Comparison of ENCODE assay signal across 15 mouse cellular contexts in the genomic region with DNA sequence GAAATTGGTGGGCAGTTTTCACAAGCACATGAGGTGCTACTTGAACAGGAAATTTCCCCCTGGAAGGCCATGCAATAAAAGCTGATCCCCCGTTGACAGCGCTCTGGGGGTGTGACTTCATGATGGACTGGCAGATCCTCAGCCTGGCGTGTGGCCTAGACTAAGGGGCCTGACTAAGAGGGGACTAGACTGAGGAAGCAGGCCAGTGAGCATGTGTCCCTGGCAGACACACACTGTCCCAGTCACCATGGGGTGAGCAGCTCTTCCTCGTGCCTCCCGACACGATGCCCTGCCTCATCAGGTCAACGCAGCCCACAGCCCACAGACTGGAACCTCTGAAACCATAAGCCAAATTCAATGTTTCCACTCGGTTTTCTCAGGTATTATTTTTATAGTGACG. TPM values are rescaled to one million over a fixed set of nuclear protein-coding genes. Genes with fewer than 3 reads are reported as not detected.
DNase-seq lines count a peak whose midpoint lies in the region; ATAC-seq and TF ChIP-seq lines count a peak whose summit lies in the region.
"Had no signal": no experiment of that assay in that cellular context is flagged by ENCODE, and none has a peak within 500 bp of the region (broad histone marks: within the 10 kb centered on the region; RNA-seq: fewer than 3 reads in every experiment).

No protein-coding gene starts in this region.

- no peak overlapping the region for H3K4me3 ChIP-seq in embryonic facial prominence, embryonic 14.5 days (ENCODE audit: low read depth, low read length)
- H3K4me3 ChIP-seq in embryonic facial prominence, embryonic 10.5 days: no peak overlapping the region
- no peak overlapping the region for H3K4me3 ChIP-seq in hindbrain, postnatal 0 days (ENCODE audit: low read length)
- H3K4me3 ChIP-seq in hindbrain, embryonic 14.5 days (replicated peaks; ENCODE audit: low read length): no peak overlapping the region
- H3K4me3 ChIP-seq: forebrain, embryonic 10.5 days had no signal

- ATAC-seq in embryonic facial prominence, embryonic 14.5 days (ENCODE audit: low read depth): no peak
- ATAC-seq in hindbrain, postnatal 0 days: peak; percentile 55; the same call in 1 of the 2 replicates
- ATAC-seq in hindbrain, embryonic 14.5 days (ENCODE audit: low FRiP score): no peak
- ATAC-seq: inflammation-experienced regulatory T-cells, adult 6 months; liver, postnatal 0 days had no signal

- no peak overlapping the region for H3K9ac ChIP-seq in embryonic facial prominence, embryonic 14.5 days (ENCODE audit: low read depth, low read length)
- H3K9ac ChIP-seq in hindbrain, postnatal 0 days (replicated peaks; ENCODE audit: low read length): no peak overlapping the region
- no peak overlapping the region for H3K9ac ChIP-seq in hindbrain, embryonic 14.5 days
- H3K9ac ChIP-seq: liver, postnatal 0 days had no signal

- no peak for TF ChIP-seq CTCF in hindbrain, postnatal 0 days (IDR thresholded peaks at IDR 0.05; ENCODE audit: low read depth)

- H3K9me3 ChIP-seq in embryonic facial prominence, embryonic 14.5 days (ENCODE audit: control insufficient read depth, low read length): no peaks in the 10 kb centered on the region
- H3K9me3 ChIP-seq in embryonic facial prominence, embryonic 10.5 days: no peaks in the 10 kb centered on the region
- H3K9me3 ChIP-seq in hindbrain, postnatal 0 days (ENCODE audit: low read length): no peaks in the 10 kb centered on the region
- no peaks in the 10 kb centered on the region for H3K9me3 ChIP-seq in hindbrain, embryonic 14.5 days (ENCODE audit: control insufficient read depth, low read length)
- H3K9me3 ChIP-seq: forebrain, embryonic 10.5 days had no signal

- WGBS in embryonic facial prominence, embryonic 14.5 days: 68% methylated on average over 9 of the region's 9 CpGs
- WGBS in embryonic facial prominence, embryonic 10.5 days: 82% methylated on average over 9 of the region's 9 CpGs
- 50% methylated on average over 9 of the region's 9 CpGs for WGBS in hindbrain, postnatal 0 days
- WGBS in hindbrain, embryonic 14.5 days: 73% methylated on average over 9 of the region's 9 CpGs

- 0 out of 2 replicates have a peak overlapping the region, but pooled peaks have one; percentile 18 for H3K27ac ChIP-seq in embryonic facial prominence, embryonic 14.5 days (replicated peaks; ENCODE audit: low read depth, low read length)
- H3K27ac ChIP-seq in embryonic facial prominence, embryonic 10.5 days (replicated peaks): no peak overlapping the region
- no peak overlapping the region for H3K27ac ChIP-seq in hindbrain, postnatal 0 days
- no peak overlapping the region for H3K27ac ChIP-seq in hindbrain, embryonic 14.5 days
- H3K27ac ChIP-seq: forebrain, embryonic 10.5 days had no signal

- no peak for DNase-seq in embryonic facial prominence, embryonic 14.5 days (ENCODE audit: low spot score)
- DNase-seq in embryonic facial prominence, embryonic 10.5 days (ENCODE audit: low spot score): no peak
- DNase-seq in hindbrain, postnatal 0 days (ENCODE audit: low spot score): peak; percentile 51
- DNase-seq in hindbrain, embryonic 14.5 days (ENCODE audit: low spot score): no peak
- DNase-seq in NIH3T3 (ENCODE audit: low read depth) (peak; percentile 36), MN1 (ENCODE audit: low spot score) (no peak)
- peak; percentile 38 to 42 for DNase-seq in cerebellum, postnatal 36 days
- DNase-seq in kidney, postnatal 4 days: no peak
- DNase-seq: adrenal gland, postnatal 10 days; gastrocnemius, postnatal 36 days; kidney, postnatal 14 days; liver, postnatal 0 days; right cerebral cortex, postnatal 4 days had no signal

- peaks cover 26% of the 10 kb centered on the region; the same call in 1 of the 2 replicates for H3K4me1 ChIP-seq in embryonic facial prominence, embryonic 14.5 days (ENCODE audit: control insufficient read depth, insufficient read depth, low read length)
- peaks cover 22% of the 10 kb centered on the region for H3K4me1 ChIP-seq in embryonic facial prominence, embryonic 10.5 days
- no peaks in the 10 kb centered on the region for H3K4me1 ChIP-seq in hindbrain, postnatal 0 days (ENCODE audit: insufficient read depth, low read length)
- peaks cover 15% of the 10 kb centered on the region for H3K4me1 ChIP-seq in hindbrain, embryonic 14.5 days (replicated peaks; ENCODE audit: control insufficient read depth, insufficient read depth, low read length)

- H3K36me3 ChIP-seq in embryonic facial prominence, embryonic 14.5 days (ENCODE audit: control insufficient read depth, insufficient read depth, low read length): no peaks in the 10 kb centered on the region
- H3K36me3 ChIP-seq in embryonic facial prominence, embryonic 10.5 days (replicated peaks): no peaks in the 10 kb centered on the region
- no peaks in the 10 kb centered on the region for H3K36me3 ChIP-seq in hindbrain, postnatal 0 days (ENCODE audit: insufficient read depth, low read length)
- H3K36me3 ChIP-seq in hindbrain, embryonic 14.5 days (replicated peaks; ENCODE audit: control insufficient read depth, insufficient read depth): no peaks in the 10 kb centered on the region
- H3K36me3 ChIP-seq: forebrain, embryonic 10.5 days had no signal

- no peak overlapping the region for H3K4me2 ChIP-seq in embryonic facial prominence, embryonic 14.5 days (ENCODE audit: low read depth, low read length)
- no peak overlapping the region for H3K4me2 ChIP-seq in hindbrain, postnatal 0 days (ENCODE audit: low read depth, low read length)
- H3K4me2 ChIP-seq in hindbrain, embryonic 14.5 days (replicated peaks): no peak overlapping the region

- H3K27me3 ChIP-seq in embryonic facial prominence, embryonic 14.5 days (replicated peaks; ENCODE audit: control insufficient read depth, insufficient read depth, low read length): no peaks in the 10 kb centered on the region
- H3K27me3 ChIP-seq in embryonic facial prominence, embryonic 10.5 days (replicated peaks; ENCODE audit: low read depth, poor library complexity, severe bottlenecking): no peaks in the 10 kb centered on the region
- no peaks in the 10 kb centered on the region for H3K27me3 ChIP-seq in hindbrain, postnatal 0 days (ENCODE audit: insufficient read depth, low read length)
- H3K27me3 ChIP-seq in hindbrain, embryonic 14.5 days (ENCODE audit: control insufficient read depth, insufficient read depth, low read length): no peaks in the 10 kb centered on the region

RNA-seq across cellular contexts. Expression of a gene that starts 18.5 kb away (rescaled TPM):
- polyA plus RNA-seq in embryonic facial prominence, embryonic 14.5 days (2014; fragmentation: Nextera tagmentation; extraction: Ambion mirVana): 26.3 and 27.2 TPM in 2 replicates
- polyA plus RNA-seq in embryonic facial prominence, embryonic 10.5 days (2016; fragmentation: Nextera tagmentation; extraction: Ambion mirVana): 18.8 and 19.0 TPM in 2 replicates
- total RNA-seq in hindbrain, postnatal 0 days (2014; rRNA removed): 22.3 and 23.4 TPM in 2 replicates
- polyA plus RNA-seq in hindbrain, postnatal 0 days (2015; fragmentation: Nextera tagmentation; extraction: Ambion mirVana): 11.9 and 12.3 TPM in 2 replicates
- 15.8 TPM in 2 replicates for polyA plus RNA-seq in hindbrain, embryonic 14.5 days (2014; fragmentation: Nextera tagmentation; extraction: Ambion mirVana)

Comparison
In these comparisons a context has a peak if more than half of its experiments do, and no peak if none do; other contexts are left out.
1. DNase-seq: peak in hindbrain, postnatal 0 days (single experiment), NIH3T3 (single experiment) and cerebellum, postnatal 36 days (2 of 2); none in embryonic facial prominence, embryonic 14.5 days (single experiment), embryonic facial prominence, embryonic 10.5 days (single experiment), hindbrain, embryonic 14.5 days (single experiment), MN1 (single experiment) and kidney, postnatal 4 days (0 of 2).